Mouse (Mus musculus) lung, postnatal 14 days (tissue): Measurements from ENCODE around the gene Mrpl4.

Experiments
- DNase-seq: peaks from one replicate; pipeline ENCODE4 v3.0.0; 2021

Gene Mrpl4

GRCm38 (mm10) chr9:21002627-21003551 lies at the start of gene Mrpl4:
Mrpl4 (plus strand) TSS chr9:21002738.
- peak; percentile 91 for DNase-seq

GRCm38 (mm10) chr9:20956989-20957388 lies 45.5 kb upstream of the Mrpl4 start:
- DNase-seq: no peak

GRCm38 (mm10) chr9:20959430-20959938 lies 43.1 kb upstream of the Mrpl4 start, which contains the start of gene Dnmt1:
Dnmt1 (minus strand) TSS chr9:20959888.
- DNase-seq: no peak

GRCm38 (mm10) chr9:20961557-20961956 lies 41.0 kb upstream of the Mrpl4 start:
- no peak for DNase-seq

DNA sequence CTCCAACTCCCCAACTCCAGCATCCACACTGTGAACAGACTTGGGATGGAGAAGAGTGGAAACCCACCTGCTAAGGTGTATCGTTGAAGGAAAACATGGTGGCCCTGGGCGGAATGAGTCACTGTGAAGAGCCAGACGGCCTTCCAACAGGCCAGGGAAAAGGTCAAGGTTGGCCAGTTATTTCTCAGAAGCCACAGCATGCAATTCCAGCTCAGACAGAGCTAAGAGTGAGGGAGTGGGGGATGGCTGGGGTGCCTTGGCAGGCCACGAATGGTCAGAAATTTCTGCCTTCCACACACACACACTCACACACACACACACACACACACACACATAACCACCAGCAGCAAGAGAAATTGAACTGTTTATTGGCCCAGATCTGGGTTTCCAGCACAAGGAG lies 36.9 kb upstream of the Mrpl4 start:
- DNase-seq: no peak

DNA sequence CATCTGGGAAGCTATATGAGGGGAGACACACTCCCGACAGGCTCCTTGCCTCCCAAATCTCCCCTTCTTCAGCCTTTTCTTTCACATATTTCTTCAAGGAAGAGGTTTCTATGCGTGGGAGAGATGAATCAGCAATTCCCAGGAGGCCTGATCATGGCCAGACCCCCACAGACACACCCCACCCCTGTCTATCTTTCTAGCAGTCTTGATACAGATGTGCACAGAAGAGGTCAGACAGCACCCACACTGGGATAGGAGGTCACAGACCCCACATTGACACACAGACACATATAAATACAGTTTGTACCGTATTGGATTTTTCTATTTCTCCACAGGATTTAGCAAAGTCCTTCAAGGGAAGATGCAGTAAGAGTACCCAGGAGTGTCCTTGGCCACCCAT lies 36.5 kb upstream of the Mrpl4 start:
- no peak for DNase-seq

GRCm38 (mm10) chr9:20966747-20967146 lies 35.8 kb upstream of the Mrpl4 start:
- no peak for DNase-seq

- peak; percentile 55 for DNase-seq
These were observed 30.8 kb upstream of the Mrpl4 start for GRCm38 (mm10) chr9:20971751-20972140.

DNA sequence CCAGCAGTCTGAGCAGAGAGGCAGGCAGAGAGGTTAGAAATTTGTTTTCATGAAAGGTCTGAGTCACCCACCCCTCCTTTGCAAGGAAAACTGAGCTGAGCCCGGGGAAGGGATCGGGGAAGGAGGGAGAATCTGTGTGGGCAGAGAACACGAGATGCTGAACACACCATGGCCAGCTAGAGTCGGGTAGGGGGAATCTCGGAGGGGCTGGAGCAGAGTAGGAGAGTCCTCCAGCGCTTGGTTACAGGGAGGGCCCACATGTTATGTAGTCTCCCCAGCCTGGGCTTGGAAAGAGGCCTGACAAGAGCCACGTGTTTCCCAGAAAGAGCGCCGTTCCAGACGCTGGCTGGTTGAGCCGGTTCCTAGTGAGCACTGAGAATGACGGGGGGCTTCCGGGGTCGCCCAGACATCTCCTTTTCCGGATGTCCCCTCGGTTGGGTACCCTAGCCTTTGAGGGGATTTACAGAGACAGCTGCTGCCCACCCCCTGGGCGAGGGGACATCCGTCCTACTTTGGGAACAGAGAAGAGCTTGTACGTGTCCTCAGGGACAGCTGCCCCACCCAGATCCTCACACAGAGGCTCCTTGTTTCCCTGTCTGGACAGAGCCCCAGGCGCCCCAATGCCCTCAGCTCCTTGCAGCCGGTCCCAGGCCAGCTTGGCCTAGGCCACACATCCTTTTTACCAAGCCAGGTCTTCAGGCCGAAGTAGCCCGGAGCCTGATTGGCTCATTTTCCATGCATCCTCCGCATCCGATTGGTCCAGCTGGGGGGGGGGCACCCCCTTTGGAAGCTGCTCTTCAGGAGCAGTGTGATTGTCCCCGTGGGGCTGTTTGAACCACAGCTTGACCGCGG lies 30.2 kb upstream of the Mrpl4 start:
- peak; percentile 55 for DNase-seq

GRCm38 (mm10) chr9:20973001-20973681 lies 29.4 kb upstream of the Mrpl4 start:
- no peak for DNase-seq

GRCm38 (mm10) chr9:20973682-20974075 lies 28.9 kb upstream of the Mrpl4 start:
- no peak for DNase-seq

DNA sequence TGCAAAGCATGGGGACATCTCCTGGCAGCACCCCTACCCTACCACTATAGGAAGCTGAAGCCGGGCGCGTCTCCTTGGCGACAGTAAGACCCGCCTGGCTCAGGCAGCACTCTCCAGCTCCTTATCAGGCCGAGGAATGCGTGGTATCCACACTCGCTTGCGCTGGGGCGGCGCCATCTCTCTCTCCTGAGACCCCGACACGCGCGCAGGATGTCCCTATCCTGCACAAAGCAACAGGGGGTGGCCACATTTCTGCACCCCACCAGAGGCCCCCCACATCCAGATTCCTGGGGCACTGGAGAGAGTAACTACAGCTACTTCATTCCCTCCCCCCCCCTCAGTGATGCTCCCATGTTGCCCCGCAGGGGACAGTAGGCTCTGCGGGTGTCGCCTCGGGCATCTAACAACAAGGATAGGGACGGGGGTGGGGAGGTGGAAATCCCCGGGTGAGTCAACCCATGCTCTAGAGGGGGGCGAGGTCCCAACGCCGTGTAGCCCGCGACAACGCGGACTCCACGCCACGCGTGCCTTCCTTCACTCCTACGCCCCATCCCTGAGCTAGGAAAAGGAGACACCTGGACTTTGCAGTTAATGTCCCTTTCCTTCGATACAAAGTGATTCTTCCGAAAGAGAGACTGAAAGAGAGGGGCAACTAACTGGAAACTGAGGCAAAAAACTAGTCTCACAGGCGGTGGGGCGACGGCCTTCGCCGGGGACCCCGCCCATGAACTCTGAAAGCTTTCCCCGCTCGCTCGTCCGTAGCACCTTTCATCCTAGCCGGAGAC lies 26.9 kb upstream of the Mrpl4 start:
- DNase-seq: peak; percentile 73

DNA sequence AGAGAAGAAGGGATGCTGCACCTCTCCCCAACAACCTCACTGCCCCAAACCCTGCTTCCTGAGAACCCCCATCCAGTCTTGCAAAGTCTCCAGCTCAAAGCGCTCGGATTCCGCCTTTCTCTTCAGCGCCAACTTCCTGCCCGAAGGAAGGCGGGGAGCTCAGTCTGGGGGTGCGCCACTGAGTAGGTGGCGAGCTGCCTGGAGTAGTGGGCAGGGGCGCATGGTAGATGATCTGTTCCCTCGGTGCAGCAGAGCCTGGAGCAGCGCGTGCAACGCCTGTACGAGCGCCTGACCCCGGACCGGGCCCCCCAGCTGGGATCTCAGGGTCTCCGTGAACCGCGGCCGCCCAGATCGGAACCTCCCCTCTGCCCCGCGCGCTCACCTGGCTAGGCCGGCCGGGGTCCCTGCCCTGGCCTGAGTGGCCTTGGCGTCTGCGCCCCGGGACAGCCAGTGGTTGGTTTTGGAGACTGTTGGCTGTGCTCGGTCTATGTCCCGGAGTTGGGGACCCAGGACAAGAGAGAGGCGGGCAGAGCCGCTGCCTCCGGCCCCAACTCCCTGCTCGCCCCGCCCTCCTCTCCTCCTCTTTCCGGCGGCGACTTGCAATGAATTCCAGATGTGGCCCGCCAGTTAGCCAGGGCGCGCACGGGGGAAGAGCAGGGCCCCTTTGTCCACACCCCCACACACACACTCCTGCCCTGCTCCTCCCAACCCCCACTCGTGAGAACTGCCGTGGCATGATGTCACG lies 26.1 kb upstream of the Mrpl4 start, which contains the start of gene S1pr2:
Gene S1pr2 (minus strand): TSS at position 566 of the 745 bp plus-strand sequence.
- DNase-seq: peak; percentile 86

DNA sequence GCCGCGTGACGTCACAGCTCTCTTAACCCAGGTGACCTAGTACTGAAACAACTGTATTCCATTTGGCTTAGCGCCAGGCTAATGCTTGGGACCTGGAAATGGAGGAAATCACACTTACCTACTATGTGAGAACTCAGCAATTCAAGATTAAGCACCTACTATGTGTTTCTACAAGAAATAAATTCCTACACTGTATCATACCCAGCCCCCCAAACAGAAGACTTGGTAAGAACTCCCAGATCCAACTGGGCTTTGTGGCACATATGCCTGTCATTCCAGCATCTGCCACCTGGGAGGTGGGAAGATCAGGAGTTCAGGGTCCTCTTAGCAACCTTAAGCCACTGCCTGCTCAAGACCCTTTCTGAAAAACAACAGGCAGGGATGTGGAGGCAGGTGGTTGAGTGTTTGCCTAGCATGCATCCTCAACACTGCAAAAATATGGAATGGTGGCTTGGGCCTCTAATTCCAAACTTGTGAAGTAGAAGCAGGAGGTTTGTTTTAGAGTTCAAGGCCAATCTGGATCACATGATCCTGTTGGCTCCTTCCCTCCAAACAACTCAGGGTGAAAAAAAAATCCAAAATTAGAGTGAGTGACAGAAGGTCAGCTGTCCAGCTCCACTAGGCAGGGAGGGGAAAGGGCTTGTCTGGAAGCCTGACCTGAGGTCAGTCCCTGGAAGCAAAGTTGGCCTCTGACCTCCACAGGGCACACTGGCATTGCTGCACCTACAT lies 25.4 kb upstream of the Mrpl4 start:
- no peak for DNase-seq

DNA sequence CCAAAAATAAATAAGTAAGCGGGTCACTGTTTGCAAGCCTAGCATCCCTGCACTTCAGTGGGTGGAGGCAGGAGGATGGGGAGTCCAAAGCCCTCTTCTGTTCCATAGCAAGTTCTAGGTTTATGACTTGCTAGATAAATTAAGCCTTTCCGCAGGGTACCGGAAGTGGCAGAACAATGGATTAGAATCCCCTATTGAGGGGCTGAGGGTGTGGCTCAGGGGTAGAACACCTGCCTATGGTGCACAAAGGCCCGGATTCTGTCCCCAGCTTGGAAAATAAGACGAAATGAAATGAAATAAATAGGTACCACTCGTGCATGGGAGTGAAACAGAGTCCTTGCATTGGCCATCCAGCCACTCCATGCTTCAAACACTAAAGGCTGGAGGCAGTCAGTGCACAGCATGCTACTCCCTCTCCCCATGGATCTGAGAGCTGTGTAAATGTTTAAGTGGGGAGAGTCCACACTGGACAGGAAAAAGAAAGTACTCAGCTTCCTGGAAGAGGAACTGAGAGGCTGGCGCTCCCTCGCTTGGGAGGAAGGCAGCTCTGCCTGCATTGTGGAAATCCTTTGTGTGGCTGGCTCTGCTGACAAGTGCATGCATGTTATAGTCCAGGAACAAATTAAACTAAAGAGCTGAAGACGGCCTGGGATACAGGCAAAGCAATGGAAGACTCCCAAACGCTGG lies 24.0 kb upstream of the Mrpl4 start:
- DNase-seq: no peak

- no peak for DNase-seq
These were observed 23.4 kb upstream of the Mrpl4 start for GRCm38 (mm10) chr9:20979181-20979580.

DNA sequence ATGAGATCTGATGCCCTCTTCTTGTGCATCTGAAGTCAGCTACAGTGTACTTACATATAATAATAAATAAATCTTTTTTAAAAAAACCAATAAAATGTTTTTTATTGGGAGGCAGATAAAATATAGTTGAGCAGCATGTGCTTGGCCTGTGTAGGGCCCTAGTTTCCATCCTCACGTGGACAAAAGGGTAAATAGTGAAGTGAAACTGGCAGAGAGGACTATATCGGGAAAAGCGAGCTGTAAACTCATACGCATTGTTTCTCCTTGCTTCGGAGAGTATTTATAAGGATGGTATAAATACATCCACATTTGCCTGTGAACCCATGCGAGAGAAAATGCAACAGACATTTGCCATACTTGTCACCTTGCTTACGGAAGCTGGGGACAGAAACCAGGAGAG lies 22.8 kb upstream of the Mrpl4 start:
- no peak for DNase-seq

DNA sequence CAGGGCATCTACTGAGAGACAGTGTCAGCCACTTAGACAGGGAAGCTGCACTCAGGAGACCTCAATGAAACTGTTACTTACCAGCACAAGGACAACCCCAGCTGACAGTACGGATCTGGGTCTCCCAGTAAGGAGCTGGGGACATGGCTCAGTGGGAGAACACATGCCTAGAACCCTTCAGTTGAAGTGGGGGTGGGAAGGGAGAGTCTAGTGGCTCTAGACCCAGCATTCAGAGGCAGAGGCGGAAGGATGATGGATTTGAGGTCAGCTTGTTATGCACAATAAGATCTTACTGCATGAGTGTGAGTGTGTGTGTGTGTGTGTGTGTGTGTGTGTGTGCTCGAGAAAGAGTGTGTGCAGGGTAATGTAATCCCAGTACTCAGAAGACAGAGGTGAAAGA lies 20.4 kb upstream of the Mrpl4 start:
- no peak for DNase-seq

DNA sequence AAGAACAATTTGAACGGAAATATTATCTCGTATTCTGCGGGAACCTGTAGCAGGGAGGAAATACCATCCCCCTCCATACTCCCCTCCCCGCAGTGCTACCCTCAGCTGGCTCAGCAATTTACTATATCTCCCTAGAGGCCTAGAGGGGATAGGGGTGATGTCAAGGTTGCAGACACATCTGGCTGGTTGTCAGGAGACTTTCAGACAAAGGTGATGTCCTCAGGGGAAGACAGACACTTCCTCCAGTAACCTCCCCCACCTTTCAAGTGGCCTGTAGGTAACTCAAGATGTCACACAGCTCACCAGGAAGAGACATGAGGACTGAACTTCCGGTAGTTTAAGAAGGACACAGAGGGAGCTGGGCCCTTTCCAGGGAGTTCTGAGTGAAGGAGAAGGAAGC lies 19.4 kb upstream of the Mrpl4 start:
- DNase-seq: no peak
